Mouse (Mus musculus) retina, adult 2 months (tissue): ENCODE measurements around the gene Tnfrsf8.
"Not testable (repeated sequence)": the region's sequence is repeated elsewhere in the genome, so short reads cannot be mapped to it uniquely, and the experiment has no call there.

Experiments
- DNase-seq: peaks from one replicate; pipeline ENCODE4 v3.0.0-alpha.2; 2012; ENCODE audit warnings: low read depth, low spot score

Tnfrsf8 gene

GRCm38 (mm10) chr4:145314836-145315467 lies at the start of gene Tnfrsf8:
TSS of gene Tnfrsf8 (minus strand) at chr4:145315164.
- DNase-seq, result peak; percentile 18

GRCm38 (mm10) chr4:145361635-145362034 lies 46.7 kb upstream of the Tnfrsf8 start:
- DNase-seq, result not testable (repeated sequence)

GRCm38 (mm10) chr4:145361065-145361464 lies 46.1 kb upstream of the Tnfrsf8 start:
- DNase-seq, result no peak

GRCm38 (mm10) chr4:145360567-145360966 lies 45.6 kb upstream of the Tnfrsf8 start:
- no peak for DNase-seq

- DNase-seq, result no peak
These were observed 41.3 kb upstream of the Tnfrsf8 start for GRCm38 (mm10) chr4:145356234-145356633.

GRCm38 (mm10) chr4:145353855-145354254 lies 38.9 kb upstream of the Tnfrsf8 start:
- DNase-seq, result no peak

- DNase-seq, result no peak
These were observed 30.0 kb upstream of the Tnfrsf8 start for GRCm38 (mm10) chr4:145344948-145345347.

GRCm38 (mm10) chr4:145341879-145342809 lies 27.2 kb upstream of the Tnfrsf8 start:
- no peak for DNase-seq

- no peak for DNase-seq
These were observed 23.2 kb upstream of the Tnfrsf8 start for GRCm38 (mm10) chr4:145337906-145338858.

GRCm38 (mm10) chr4:145336587-145336986 lies 21.6 kb upstream of the Tnfrsf8 start:
- DNase-seq, result no peak

GRCm38 (mm10) chr4:145336019-145336418 lies 21.1 kb upstream of the Tnfrsf8 start:
- DNase-seq, result no peak

- no peak for DNase-seq
These were observed 8.7 kb upstream of the Tnfrsf8 start for GRCm38 (mm10) chr4:145323631-145324030.

GRCm38 (mm10) chr4:145322995-145323627 lies 8.1 kb upstream of the Tnfrsf8 start:
- DNase-seq, result no peak

GRCm38 (mm10) chr4:145322211-145322610 lies 7.2 kb upstream of the Tnfrsf8 start:
- no peak for DNase-seq

GRCm38 (mm10) chr4:145320624-145321023 lies 5.7 kb upstream of the Tnfrsf8 start:
- no peak for DNase-seq

- no peak for DNase-seq
These were observed 4.6 kb upstream of the Tnfrsf8 start for GRCm38 (mm10) chr4:145319274-145320226.

GRCm38 (mm10) chr4:145316708-145317107 lies 1.7 kb upstream of the Tnfrsf8 start:
- no peak for DNase-seq

- DNase-seq, result no peak
These were observed 998 bp downstream of the Tnfrsf8 start for GRCm38 (mm10) chr4:145313966-145314365.

GRCm38 (mm10) chr4:145313256-145313655 lies 1.7 kb downstream of the Tnfrsf8 start:
- no peak for DNase-seq

GRCm38 (mm10) chr4:145312530-145312929 lies 2.4 kb downstream of the Tnfrsf8 start:
- DNase-seq, result no peak
